Mouse (Mus musculus) kidney, adult 18-20 months (tissue): Measurements from ENCODE around the gene Rps8.

Source experiments
- DNase-seq: peaks from one replicate; pipeline ENCODE4 v3.0.0; 2021

Gene Rps8

DNA sequence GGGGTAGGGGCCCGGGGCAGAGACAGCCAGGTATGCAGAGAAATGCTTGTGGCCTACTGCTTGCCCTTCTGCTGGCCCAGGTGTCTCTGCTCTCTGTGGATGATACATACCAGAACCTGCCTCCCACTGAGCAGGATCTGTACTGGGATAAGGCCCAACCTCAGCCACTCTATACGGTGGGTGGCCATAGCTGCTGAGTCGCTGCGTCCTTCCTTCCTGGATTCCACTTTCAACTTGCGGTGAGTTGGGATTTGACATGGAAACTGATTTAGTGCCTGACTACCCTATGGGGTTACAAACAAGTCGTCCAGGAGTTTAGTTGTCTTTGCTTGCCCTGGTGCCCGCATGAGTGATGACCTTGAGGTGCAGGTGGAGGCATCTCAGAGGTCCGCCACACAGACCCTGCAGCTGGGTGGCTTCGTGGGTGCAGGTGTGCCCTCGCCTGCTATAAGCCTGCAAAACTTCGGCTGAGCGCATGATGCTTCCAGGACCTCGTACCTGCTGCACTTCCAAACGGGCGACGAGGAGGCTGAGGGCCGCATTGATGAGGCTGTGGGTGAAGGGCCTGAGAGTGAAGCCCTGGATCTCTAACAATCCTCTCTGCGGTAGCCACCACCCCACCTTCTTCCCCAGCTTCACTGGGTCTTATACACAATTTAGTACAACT lies 7.9 kb downstream of the Rps8 start:
- no peak for DNase-seq

GRCm38 (mm10) chr4:117146176-117146575 lies 9.9 kb downstream of the Rps8 start:
- DNase-seq: peak; percentile 91

GRCm38 (mm10) chr4:117145248-117145647 lies 10.8 kb downstream of the Rps8 start:
- no peak for DNase-seq

DNA sequence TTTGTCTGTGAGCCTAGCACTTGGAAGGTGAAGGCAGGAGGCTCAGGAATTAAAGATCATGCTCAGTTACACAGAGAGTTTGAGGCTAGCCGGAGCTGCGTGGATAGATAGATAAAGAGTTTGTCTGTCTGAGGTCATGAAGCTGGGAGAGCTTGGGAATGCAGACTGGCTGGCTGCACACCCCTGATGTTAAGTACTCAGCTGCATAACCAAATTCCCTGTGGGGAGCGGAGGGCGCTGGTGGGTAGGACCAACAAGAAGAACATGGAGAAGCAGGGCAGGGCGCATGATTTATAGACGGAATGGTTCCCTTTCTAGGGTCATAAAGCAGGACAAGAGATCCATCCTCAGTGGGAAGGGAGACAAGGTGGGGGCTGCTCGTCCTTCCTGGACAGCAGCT lies 13.0 kb downstream of the Rps8 start:
- DNase-seq: no peak

GRCm38 (mm10) chr4:117140613-117141012 lies 15.4 kb downstream of the Rps8 start:
- no peak for DNase-seq

DNA sequence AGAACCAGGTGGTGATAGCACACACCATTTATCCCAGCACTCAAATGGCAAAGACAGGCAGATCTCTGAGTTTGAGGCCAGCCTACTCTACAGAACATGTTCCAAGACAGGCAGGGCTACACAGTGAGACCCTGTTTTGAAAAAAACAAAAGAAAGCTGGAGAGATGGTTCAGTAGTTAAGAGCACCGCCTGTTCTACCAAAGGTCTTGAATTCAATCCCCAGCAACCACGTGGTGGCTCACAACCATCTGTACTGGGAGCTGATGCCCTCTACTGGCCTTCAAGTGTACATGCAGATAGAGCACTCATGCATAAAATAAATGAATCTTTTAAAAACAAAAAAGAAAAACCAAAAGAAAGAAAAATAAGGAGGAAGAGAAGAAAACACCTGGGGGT lies 16.8 kb downstream of the Rps8 start:
- peak; percentile 57 for DNase-seq

- DNase-seq: no peak
Observed at GRCm38 (mm10) chr4:117138295-117139216, 17.5 kb downstream of the Rps8 start.

GRCm38 (mm10) chr4:117136034-117136433 lies 20.0 kb downstream of the Rps8 start:
- peak; percentile 84 for DNase-seq

DNA sequence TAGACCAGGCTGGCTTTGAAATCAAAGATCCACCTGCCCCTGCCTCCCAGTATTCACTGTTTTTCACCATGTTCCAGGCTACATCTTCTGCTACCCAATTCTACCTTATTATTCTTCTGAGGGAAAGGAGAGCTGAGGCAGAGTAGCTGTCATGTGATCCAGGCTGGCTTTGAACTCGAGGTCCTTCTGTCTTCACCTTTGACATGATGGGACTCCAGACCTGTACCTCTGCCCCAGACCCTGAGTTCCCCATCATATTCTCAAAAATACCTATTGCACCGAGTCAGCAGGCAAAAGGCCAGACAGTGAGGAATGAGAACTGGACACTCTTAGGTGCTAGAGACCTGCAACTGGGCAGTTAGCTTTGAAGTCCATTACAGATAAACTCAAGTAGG lies 21.4 kb downstream of the Rps8 start:
- DNase-seq: no peak

- DNase-seq: peak; percentile 99
Observed at GRCm38 (mm10) chr4:117133817-117134600, 22.0 kb downstream of the Rps8 start, which contains the start of gene Plk3. Plk3 (minus strand) TSS chr4:117133963.

DNA sequence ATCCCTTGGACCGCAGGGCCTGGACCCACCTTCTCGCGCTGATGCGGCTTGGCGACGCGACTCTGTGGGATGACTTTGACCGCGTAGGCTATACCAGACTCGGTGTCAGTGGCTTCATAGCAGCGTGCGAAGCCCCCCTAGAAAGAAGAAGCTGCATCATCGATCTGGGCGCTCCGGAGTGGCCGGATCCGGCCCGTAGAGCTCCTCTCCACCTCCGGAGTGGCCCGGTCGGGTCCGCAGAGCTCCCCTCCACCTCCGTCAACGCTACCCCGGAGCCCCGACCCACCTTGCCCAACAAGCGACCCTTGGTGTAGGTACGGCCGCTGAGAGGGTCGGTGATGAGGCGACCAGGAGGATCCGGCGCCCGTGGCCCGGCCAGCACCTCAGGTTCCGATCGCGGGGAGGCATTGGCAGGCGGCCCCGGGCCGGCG lies 22.7 kb downstream of the Rps8 start:
- DNase-seq: peak; percentile 22

- no peak for DNase-seq
Observed at GRCm38 (mm10) chr4:117132794-117133143, 23.3 kb downstream of the Rps8 start.

DNA sequence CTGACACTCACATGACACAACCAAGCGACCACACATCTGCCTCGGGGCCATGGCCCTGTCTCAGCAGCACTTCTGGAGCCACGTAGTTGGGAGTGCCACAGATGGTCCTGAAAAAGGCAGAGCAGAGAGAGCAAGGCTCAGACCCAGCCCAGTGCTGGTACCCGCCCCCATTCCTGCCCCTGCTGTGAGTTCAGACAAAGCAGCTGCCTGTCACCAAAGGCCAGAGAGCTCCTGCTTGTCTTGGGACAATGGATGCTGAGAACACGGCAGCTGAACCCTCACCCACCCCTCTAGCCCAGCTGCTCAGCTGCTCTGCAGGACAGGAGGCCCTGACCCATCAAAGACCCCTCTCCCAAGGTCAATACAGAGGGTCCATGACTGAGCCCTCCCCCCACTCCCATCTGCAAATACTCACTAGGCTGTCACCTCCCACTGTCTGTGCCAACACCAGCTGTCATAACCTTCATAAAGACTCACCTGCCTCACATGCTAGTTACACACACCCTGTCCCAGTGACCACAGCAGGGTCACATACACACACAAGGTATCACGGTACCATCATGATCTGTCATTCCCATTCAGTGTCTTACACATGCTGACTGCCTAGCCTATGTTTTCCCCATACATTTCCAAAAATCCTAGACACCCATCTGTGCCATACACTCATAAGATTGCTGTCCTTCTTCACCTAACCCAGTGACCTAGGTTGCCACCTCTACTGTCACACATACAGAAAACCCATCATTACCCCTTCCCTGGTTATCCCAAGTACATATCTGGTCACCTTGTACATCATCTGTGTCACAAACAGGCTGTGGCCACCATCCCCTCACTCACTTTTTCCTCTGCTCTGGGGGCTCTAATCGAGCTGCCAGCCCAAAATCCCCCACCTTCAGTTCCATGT lies 23.9 kb downstream of the Rps8 start:
- DNase-seq: no peak

DNA sequence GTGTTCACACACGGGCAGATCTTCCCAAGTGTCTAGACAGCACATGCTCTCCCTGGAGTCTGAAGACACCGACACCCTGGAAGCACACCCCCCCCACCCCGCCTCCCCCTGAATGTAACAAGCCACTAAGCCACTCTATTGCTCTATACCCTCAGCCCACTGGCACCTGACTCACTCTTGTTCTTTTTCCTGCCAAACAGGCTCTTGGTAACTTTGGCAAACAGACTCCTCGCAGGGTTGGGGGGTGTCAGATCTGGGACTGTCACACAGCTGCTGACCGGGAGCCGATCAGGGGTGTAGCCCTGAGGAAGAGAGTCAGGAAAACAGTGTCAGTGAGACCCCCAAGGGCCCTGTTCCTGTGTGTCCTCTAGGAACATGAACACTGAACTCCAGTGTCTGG lies 24.8 kb downstream of the Rps8 start:
- DNase-seq: no peak

DNA sequence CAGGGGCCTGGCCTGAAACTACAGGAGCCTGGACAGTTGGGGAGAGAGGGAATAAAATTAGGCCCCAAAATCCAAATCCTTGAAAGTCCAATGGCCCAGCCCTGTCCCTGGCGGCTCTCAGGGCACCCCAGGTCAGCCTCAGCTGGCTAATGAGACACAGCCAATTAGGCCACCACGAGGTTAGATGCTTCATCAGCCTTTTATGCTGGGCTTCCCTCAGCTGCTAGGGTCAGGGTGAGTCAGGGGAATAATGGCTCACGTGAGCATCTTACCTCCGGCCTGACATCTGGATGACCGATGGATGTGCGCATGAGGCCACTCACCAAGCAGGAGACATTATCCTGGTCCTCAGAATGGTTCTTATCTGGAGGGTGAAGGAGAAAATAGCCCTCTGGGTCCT lies 25.3 kb downstream of the Rps8 start:
- no peak for DNase-seq

DNA sequence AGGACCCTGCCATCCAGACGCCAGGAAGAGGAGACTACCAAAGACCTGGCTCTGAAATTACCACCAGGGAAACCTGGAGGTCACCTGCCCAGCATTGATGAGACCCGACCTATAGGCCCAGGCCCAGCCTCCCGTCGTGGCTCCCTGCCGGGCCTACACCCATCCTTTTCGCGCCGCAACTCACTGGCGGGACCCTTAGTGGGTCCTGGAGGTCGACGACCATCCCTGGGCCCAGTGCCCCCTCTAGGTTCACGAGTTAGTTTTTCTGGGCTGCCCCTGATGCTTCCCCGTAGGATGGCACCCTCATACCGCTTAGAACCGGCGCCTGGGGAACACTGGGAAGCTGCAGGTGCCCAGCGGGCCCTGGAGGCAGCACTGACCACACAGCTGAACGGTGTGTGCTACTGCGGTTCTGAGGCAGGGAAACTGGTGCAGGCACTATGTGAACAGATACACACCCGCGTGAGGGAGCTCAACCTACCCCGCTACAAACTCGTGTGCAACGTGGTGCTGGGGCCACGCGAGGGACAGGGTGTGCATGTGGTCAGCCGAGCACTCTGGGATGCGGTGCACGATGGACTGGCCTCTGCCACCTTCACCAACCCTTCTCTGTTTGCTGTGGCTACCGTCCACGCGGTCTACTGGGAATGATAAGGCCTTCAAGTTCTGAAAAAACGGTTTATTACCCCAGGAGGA lies 27.9 kb downstream of the Rps8 start:
- no peak for DNase-seq

GRCm38 (mm10) chr4:117126675-117127290 lies 29.3 kb downstream of the Rps8 start, which contains the start of gene Tctex1d4:
Tctex1d4 (plus strand) TSS chr4:117126794.
- DNase-seq: no peak

DNA sequence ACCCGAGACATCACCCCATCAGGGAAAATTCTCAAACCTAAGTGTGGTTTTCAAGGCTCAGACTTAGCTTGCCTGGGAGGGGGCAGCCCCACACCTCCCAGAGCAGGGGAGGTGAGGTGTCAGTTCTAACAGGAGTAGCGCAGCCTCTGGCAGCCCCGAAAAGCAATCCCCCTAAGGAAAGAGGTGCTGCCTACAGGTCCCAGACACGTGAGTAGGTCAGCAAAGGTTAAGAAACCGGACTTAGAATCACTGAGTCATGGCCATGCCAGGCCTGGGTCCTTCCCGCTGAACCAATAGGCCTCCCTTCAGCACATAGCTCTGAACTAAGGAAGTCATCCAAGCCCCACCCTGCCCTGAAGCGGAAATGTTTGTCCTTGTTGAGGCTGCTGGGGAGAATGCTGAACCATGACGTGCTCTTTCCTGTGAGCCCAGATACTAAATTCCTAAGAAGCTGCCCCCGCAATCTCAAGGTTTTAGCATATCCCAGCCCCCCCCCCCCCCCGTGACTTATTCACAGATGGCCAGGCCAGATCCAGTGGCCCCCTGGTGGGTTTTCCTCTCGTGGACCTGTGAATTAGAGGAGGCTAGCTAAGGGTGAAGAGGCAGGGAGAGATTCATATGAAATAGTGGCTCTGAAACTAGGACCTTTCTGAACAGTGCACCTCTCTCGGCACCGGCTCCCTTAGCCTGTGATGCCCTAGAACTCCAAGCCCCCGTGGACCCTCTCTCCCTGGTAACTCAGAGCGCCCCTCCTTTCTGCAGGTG lies 30.0 kb downstream of the Rps8 start:
- DNase-seq: peak; percentile 69

DNA sequence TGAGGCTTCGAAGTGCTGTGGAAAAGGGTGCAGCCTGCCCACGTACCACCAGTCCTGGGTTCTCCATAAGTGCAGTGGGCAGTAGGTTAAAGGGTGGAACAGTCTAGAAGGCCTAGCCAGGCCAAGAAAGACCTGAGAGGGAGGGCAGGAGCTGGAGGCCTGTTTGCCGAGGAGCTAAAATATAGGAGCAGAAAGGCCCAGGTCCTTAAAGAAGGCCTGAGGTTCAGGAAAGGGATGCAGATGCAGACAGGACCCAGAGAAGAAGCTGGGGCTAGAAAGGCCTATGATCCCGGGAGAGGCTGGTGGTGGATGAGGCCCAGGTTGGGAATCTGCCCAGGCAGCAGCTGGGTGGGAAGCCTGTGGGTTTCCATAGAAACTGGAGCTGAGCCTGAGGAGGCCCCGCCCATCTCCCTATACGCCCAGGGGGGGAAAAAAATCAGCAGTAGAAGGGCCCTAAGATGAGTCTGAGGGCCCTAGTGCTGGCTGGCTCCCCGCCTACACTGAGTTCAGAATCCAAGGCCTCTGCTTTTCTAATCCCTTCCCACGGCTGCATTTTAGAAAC lies 30.6 kb downstream of the Rps8 start, which contains the start of gene Btbd19:
Gene Btbd19, minus strand, starts transcription at position 378 of the 562 bp plus-strand sequence.
- DNase-seq: peak; percentile 49
